ENCODE assay signal across 9 mouse cellular contexts in the genomic region with DNA sequence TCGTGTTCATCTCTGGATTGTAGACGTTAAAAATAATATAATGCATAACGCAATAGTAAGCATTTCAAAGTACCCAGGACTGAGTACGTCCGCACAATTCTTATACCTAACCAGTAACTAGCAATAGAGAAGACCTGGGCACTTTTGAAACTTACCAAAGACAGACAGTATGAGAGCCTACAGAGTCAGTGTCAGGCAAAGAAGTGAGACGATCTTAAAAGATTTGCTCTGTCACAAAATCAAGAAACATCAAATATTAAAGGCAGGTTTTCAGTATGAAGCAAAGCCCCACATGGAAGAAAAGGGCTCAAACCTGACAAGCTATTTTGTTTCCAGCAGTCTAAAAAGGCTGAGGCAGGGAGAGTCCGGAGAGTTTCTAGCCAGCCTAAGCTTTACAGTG. TPM values are rescaled to one million over a fixed set of nuclear protein-coding genes. Genes with fewer than 3 reads are reported as not detected.
DNase-seq lines count a peak whose midpoint lies in the region; ATAC-seq lines count a peak whose summit lies in the region.
"Had no signal": no experiment of that assay in that cellular context is flagged by ENCODE, and none has a peak within 500 bp of the region (broad histone marks: within the 10 kb centered on the region; RNA-seq: fewer than 3 reads in every experiment).

No protein-coding gene starts in this region.

- H3K4me2 ChIP-seq in lung, embryonic 15.5 days, result peak overlapping the region; percentile 79
- peak overlapping the region; percentile 82 for H3K4me2 ChIP-seq in forebrain, embryonic 12.5 days
- peak overlapping the region; percentile 78 for H3K4me2 ChIP-seq in neural tube, embryonic 13.5 days

- no peak overlapping the region for H3K9ac ChIP-seq in lung, embryonic 15.5 days
- no peak overlapping the region; the same call in 1 of the 2 replicates for H3K9ac ChIP-seq in forebrain, embryonic 12.5 days
- H3K9ac ChIP-seq in neural tube, embryonic 13.5 days, result peak overlapping the region; percentile 97; the same call in 1 of the 2 replicates

- H3K27me3 ChIP-seq in lung, embryonic 15.5 days, result no peaks in the 10 kb centered on the region
- H3K27me3 ChIP-seq in forebrain, embryonic 12.5 days, result peaks cover 31% of the 10 kb centered on the region
- H3K27me3 ChIP-seq in limb, embryonic 10.5 days (ENCODE audit: low read depth, poor library complexity, severe bottlenecking), result 0 out of 2 replicates have a peak, but pooled peaks cover 7% of the 10 kb centered on the region
- no peaks in the 10 kb centered on the region for H3K27me3 ChIP-seq in neural tube, embryonic 13.5 days

- peaks cover 58% of the 10 kb centered on the region for H3K4me1 ChIP-seq in lung, embryonic 15.5 days
- peaks cover 38% of the 10 kb centered on the region for H3K4me1 ChIP-seq in forebrain, embryonic 12.5 days
- H3K4me1 ChIP-seq in limb, embryonic 10.5 days, result peaks cover 55% of the 10 kb centered on the region
- peaks cover 67% of the 10 kb centered on the region for H3K4me1 ChIP-seq in neural tube, embryonic 13.5 days (replicated peaks)

- peak overlapping the region; percentile 46; the same call in 1 of the 2 replicates for H3K27ac ChIP-seq in lung, embryonic 15.5 days
- no peak overlapping the region for H3K27ac ChIP-seq in forebrain, embryonic 12.5 days
- H3K27ac ChIP-seq in limb, embryonic 10.5 days, result no peak overlapping the region
- H3K27ac ChIP-seq in neural tube, embryonic 13.5 days (replicated peaks), result no peak overlapping the region

- no peaks in the 10 kb centered on the region for H3K36me3 ChIP-seq in lung, embryonic 15.5 days
- no peaks in the 10 kb centered on the region for H3K36me3 ChIP-seq in forebrain, embryonic 12.5 days (replicated peaks)
- no peaks in the 10 kb centered on the region for H3K36me3 ChIP-seq in limb, embryonic 10.5 days
- no peaks in the 10 kb centered on the region for H3K36me3 ChIP-seq in neural tube, embryonic 13.5 days

- no peak for ATAC-seq in lung, embryonic 15.5 days (ENCODE audit: borderline replicate concordance, extremely low read depth, low FRiP score, low TSS enrichment)
- ATAC-seq in forebrain, embryonic 12.5 days (ENCODE audit: low FRiP score), result no peak
- ATAC-seq in neural tube, embryonic 13.5 days (ENCODE audit: low read depth), result no peak

- peak overlapping the region; percentile 97 for H3K4me3 ChIP-seq in lung, embryonic 15.5 days
- H3K4me3 ChIP-seq in forebrain, embryonic 12.5 days (replicated peaks), result peak overlapping the region; percentile 98
- peak overlapping the region; percentile 99 for H3K4me3 ChIP-seq in limb, embryonic 10.5 days
- H3K4me3 ChIP-seq in neural tube, embryonic 13.5 days, result peak overlapping the region; percentile 100

- no peak for DNase-seq in lung, postnatal 14 days
- no peak for DNase-seq in limb, embryonic 10.5 days (ENCODE audit: low spot score)
- no peak for DNase-seq in cerebellum, adult 9-10 months
- no peak for DNase-seq in urinary bladder, adult 2 months (ENCODE audit: low spot score)
- DNase-seq in gastrocnemius, postnatal 10 days, result no peak
- DNase-seq: gastrocnemius, postnatal 36 days had no signal

- H3K9me3 ChIP-seq in lung, embryonic 15.5 days, result no peaks in the 10 kb centered on the region
- no peaks in the 10 kb centered on the region for H3K9me3 ChIP-seq in forebrain, embryonic 12.5 days
- no peaks in the 10 kb centered on the region for H3K9me3 ChIP-seq in limb, embryonic 10.5 days (replicated peaks)
- H3K9me3 ChIP-seq in neural tube, embryonic 13.5 days, result no peaks in the 10 kb centered on the region

- WGBS in lung, embryonic 15.5 days, result 25% methylated on average over 7 of the region's 7 CpGs
- WGBS in forebrain, embryonic 12.5 days, result 17% methylated on average over 7 of the region's 7 CpGs
- WGBS in limb, embryonic 10.5 days, result 17% methylated on average over 7 of the region's 7 CpGs
- WGBS in neural tube, embryonic 13.5 days, result 17% methylated on average over 7 of the region's 7 CpGs

RNA-seq across cellular contexts. Expression of a gene that starts 0.9 kb away (rescaled TPM):
- 14.5 and 17.4 TPM in 2 replicates for polyA plus RNA-seq in lung, embryonic 15.5 days (2015; fragmentation: Nextera tagmentation; extraction: Ambion mirVana)
- polyA plus RNA-seq in forebrain, embryonic 12.5 days (2016; fragmentation: Nextera tagmentation; extraction: Ambion mirVana), result 23.6 and 25.6 TPM in 2 replicates
- polyA plus RNA-seq in limb, embryonic 10.5 days (2016; fragmentation: Nextera tagmentation; extraction: Ambion mirVana), result 18.0 and 20.0 TPM in 2 replicates
- polyA plus RNA-seq in neural tube, embryonic 13.5 days (2015; fragmentation: Nextera tagmentation; extraction: Ambion mirVana), result 20.9 and 27.1 TPM in 2 replicates
- polyA plus RNA-seq in urinary bladder, adult 2 months (2012; rRNA removed), result 21.5 and 23.9 TPM in 2 replicates
- total RNA-seq in gastrocnemius, postnatal 10 days (2021), result 10 to 100 TPM; 11.3 to 15.0 TPM
